Mouse (Mus musculus): Measurements from ENCODE around the gene Stx8.

The Stx8 gene

GRCm38 (mm10) chr11:68145586-68146455 lies 179.8 kb downstream of the Stx8 start:
- DNase-seq (ENCODE audit: low read depth, low spot score), result no peak

DNA sequence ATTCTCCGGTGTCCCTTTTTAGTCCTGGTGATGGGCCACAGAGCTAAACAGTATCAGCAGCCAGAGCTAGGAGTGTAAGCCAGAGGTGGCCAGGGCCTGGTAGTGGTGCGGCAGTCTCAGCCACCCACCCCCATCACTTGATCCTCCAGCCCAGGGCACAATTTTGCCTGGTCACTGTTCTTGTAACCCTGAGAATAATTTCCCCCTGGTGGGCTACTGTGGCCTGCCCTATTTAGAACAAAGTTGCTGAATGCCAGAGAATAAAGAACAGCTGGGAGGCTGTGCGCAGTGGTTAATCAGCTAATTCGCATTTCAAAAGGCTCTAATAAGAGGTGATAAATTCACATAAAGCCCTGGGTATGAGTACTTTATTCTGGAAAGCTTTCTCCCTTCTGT lies 180.5 kb downstream of the Stx8 start:
- no peak for DNase-seq (ENCODE audit: low read depth, low spot score)

- DNase-seq (ENCODE audit: low read depth, low spot score), result no peak
These were observed 184.9 kb downstream of the Stx8 start for GRCm38 (mm10) chr11:68150938-68151337.

DNA sequence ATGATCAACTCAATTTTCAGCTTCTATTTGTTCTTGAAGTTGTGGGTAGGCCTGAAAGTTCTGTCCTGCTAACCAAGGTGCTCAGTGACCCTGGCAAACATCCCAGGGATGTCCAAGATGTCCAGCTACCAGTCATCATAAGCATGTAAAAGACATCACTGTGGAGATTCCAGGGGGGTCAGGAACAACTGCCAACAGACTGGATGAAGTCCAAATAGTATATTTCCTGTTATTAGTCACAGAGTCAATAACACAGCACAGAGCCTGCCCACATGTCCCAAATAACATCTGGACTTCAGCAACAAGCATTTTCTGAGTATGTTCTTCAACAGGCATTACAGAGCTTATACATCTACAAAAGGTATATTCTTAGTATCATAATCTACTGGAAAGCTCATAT lies 189.8 kb downstream of the Stx8 start:
- no peak for DNase-seq (ENCODE audit: low read depth, low spot score)

- DNase-seq (ENCODE audit: low read depth, low spot score), result no peak
These were observed 192.2 kb downstream of the Stx8 start for GRCm38 (mm10) chr11:68158166-68158565.

DNA sequence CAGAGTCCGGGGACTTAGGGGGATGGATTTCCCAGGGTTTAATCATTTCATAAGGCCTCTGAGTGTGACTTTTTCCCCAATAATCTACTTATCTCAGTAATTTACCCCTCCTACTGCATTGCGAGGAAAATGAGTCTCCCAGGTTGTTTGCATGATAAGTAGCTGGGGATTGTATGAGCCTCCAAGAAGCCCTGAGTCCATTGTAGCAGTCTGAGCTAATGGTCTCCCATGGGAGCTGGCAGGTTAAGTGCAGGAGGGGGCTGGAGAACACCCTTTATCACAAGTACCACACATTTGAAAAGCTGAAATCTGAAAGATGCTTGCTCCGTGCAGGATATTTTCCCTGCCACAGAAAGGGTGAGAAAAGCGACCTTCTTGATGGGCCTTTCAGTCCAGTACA lies 193.9 kb downstream of the Stx8 start:
- no peak for DNase-seq (ENCODE audit: low read depth, low spot score)

DNA sequence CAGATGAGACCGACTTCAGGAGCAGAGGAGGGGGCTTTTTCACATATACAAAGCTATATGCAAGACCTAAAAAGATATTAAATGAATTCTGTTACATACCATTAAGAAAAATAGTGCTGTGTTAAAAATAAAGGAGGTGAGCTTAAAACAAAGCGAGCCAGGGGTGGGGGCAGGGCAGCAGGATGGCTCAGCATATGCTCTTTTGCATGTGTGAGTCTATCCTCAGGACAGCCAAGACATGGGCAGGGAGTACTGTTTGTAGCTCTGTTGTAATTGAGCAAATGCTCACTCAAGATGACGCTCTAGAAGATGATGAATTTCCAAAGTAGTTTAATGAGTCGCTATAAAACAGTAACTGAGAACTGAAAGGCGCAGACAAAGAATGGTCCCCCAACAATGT lies 198.4 kb downstream of the Stx8 start:
- no peak for DNase-seq (ENCODE audit: low read depth, low spot score)

GRCm38 (mm10) chr11:68168427-68168826 lies 202.4 kb downstream of the Stx8 start:
- no peak for DNase-seq (ENCODE audit: low read depth, low spot score)

- no peak for DNase-seq (ENCODE audit: low read depth, low spot score)
These were observed 206.1 kb downstream of the Stx8 start for GRCm38 (mm10) chr11:68171973-68172647.

- DNase-seq (ENCODE audit: low read depth, low spot score), result no peak
These were observed 206.7 kb downstream of the Stx8 start for GRCm38 (mm10) chr11:68172648-68173045.

- no peak for DNase-seq (ENCODE audit: low read depth, low spot score)
These were observed 210.6 kb downstream of the Stx8 start for GRCm38 (mm10) chr11:68176550-68176949.

GRCm38 (mm10) chr11:68177415-68177814 lies 211.4 kb downstream of the Stx8 start:
- no peak for DNase-seq (ENCODE audit: low read depth, low spot score)

GRCm38 (mm10) chr11:68185647-68186046 lies 219.7 kb downstream of the Stx8 start:
- peak; percentile 68 for DNase-seq (ENCODE audit: low read depth, low spot score)

DNA sequence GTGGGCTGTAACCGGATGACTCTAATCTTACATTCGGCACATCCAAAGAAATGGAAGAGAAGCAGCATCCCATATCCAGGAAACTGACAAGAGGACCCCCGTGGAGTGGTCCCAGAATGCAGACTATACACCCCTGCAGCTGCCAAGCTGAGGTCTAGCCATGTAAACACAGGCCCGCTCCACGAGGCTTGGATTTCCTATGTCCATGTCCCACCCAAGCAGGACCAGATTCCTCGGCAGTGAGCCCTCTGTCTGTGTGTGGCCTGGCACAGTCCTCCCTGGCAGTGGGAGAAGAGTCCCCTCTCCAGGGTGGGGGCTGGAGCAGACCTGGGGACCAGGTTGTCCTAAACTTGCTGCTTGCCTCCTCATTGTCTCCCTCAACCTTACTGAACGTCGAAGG lies 221.2 kb downstream of the Stx8 start:
- no peak for DNase-seq (ENCODE audit: low read depth, low spot score)

DNA sequence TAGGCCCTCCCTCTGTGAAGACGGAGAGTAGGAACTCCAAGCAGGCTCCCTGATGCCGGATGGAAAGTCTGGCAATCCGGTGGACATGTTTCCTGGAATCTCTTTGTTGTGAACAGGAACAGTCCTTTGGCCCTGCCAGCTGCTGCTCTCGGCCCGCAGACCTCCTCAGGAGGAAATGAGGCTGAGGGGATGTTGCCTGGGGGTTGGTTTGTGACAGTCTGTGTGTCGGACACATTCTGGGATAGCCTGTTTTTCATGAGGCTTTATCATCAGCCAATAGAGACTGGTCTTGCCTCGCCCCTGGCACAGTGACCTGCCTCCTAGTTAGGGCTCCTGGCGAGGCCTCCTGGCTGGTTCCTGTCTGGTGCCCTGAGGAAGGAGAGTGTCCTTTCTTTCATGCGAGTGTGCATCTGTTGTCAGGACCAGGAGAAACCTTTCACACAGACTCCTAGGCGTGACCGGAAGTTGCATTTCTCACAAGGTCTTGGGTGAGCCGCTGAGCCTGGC lies 222.8 kb downstream of the Stx8 start:
- DNase-seq (ENCODE audit: low read depth, low spot score), result no peak

DNA sequence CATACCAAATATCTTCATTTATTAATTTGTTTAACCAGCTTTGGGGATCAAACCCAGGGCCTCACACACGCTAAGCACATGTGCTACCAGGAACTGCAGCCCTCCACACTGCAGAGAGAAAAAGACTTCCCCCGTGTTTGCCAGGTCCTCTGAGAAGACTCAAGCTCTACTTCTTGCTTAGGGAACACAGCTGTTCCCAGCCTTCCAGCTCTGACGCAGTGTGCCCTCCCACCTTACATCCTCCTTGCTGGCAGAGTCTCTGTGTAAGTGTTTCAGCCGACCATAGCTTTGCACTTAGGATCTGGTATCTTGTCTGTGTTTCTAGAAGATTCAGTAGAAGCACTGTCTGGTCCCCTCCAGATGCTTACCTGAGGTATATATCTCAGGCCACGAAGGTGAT lies 224.9 kb downstream of the Stx8 start:
- peak; percentile 56 for DNase-seq (ENCODE audit: low read depth, low spot score)

DNA sequence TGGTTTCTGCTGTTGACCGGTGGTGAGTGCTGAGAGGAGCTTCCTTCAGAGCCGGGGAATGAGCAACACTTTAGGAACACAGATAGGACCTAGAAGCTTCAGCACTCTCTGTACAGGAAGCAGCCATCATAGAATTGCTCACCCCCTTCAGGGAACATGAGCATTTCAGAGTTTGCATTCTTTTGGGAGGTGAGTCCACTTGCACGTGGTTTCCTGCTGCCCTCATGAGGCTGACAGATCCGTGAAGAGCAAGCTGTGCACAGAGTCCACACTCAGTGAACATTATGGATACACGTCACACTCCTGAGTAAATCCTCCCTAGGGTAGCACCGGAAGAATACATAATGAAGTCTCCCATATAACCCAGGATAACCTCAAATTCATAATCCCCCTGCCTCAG lies 229.2 kb downstream of the Stx8 start:
- DNase-seq (ENCODE audit: low read depth, low spot score), result no peak

DNA sequence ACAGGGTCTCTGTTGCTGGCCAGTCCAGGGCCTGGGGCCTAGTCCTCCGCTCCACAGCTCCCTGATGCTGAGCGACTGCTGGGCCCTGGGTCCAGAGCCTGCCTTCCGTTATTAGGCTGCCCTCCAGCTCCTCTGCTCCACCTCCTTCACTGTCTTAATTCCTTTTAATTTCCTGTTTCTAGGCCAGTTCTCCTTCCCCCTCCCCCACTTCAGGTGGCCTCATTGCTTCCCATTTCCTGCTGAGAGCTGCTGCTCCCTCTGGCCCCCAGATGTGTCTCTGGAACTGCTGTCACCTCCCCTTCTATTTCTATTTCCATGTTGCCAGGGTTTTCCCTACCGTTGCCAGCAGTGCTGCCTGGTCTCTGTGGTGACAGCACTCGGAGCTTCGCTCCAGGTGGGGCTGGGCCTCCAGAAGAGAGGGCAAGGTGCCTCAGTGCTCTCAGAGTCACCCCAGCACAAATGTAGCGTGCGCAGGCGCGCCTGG lies 229.7 kb downstream of the Stx8 start:
- no peak for DNase-seq (ENCODE audit: low read depth, low spot score)

GRCm38 (mm10) chr11:68196566-68196965 lies 230.6 kb downstream of the Stx8 start:
- no peak for DNase-seq (ENCODE audit: low read depth, low spot score)

DNA sequence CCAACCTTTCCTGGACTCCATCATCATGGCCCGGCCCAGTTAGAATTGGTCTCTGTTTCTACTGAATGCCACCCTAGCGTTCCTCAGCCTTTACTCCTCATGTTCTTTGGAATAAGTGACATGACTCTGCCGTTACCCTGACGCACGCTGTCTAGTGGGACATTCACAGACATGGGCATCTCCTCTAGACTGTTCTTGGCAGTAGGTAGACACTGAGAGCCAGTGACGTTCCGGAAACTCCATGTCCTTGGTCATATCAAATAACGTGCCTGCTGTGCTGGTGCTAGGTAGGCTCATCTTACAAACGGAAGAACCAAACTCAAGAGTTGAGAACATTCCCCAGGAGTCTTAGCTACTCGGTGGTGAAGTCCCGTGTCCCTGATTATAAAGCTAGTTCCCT lies 231.5 kb downstream of the Stx8 start:
- DNase-seq (ENCODE audit: low read depth, low spot score), result no peak

- DNase-seq (ENCODE audit: low read depth, low spot score), result no peak
These were observed 232.7 kb downstream of the Stx8 start for GRCm38 (mm10) chr11:68198696-68199095.

DNA sequence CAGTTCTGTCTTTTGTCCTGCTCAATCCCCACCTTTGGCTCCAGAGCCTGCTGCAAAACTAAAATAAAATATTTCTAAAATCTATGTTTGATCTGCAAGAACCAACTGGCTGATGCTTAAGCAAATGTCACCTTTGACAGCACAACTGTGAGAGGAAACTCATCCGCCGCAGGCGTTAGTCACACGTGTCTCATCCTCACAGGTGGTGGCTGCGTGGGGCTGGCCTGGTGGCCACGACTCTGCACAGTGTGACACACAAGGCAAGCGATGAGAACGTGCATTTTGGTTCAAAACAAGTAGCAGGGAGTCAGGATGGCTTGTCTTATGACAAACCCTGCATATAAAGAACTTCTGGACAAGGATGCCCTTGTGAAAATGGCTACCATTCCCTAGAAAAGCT lies 233.1 kb downstream of the Stx8 start:
- no peak for DNase-seq (ENCODE audit: low read depth, low spot score)

All from telencephalon, adult 2 months (tissue).